Mouse (Mus musculus) liver, postnatal 0 days (tissue): ENCODE results near the gene Duoxa1. TPM values are rescaled to one million over a fixed set of nuclear protein-coding genes. Genes with fewer than 3 reads are reported as not detected.
A peak's percentile ranks its signal among the peaks of the same experiment; 100 is the strongest.

ENCODE experiments used
- ATAC-seq: fragments of 200-750 bp; cut with Nextera tagmentation; 2 replicates; pipeline ENCODE4 v1.8.0; 2017; ENCODE audit warnings: mild to moderate bottlenecking, moderate library complexity
- DNase-seq: peaks from one replicate; pipeline ENCODE4 v3.0.0-alpha.2; 2016
- H3K27ac ChIP-seq: fragments of 300-500 bp; sonication (generic); 2 replicates; pipeline ENCODE4 v1.5.1; 2014; ENCODE audit warnings: antibody characterized with exemption, moderate library complexity, mild to moderate bottlenecking, low read depth
- H3K27me3 ChIP-seq: fragments of 300-500 bp; sonication (generic); 2 replicates; pipeline ENCODE4 v1.6.1; 2014; ENCODE audit warnings: low read length, control low read depth, mixed read lengths; ENCODE audit not compliant: insufficient read depth
- H3K36me3 ChIP-seq: fragments of 300-500 bp; sonication (generic); replicated peaks from 2 replicates; pipeline ENCODE4 v1.6.1; 2014; ENCODE audit warnings: mild to moderate bottlenecking, control low read depth, low read length, moderate library complexity, mixed read lengths; ENCODE audit not compliant: insufficient read depth
- H3K4me1 ChIP-seq: fragments of 300-500 bp; sonication (generic); 2 replicates; pipeline ENCODE4 v1.6.1; 2014; ENCODE audit warnings: antibody characterized with exemption, mild to moderate bottlenecking, control low read depth; ENCODE audit not compliant: insufficient read depth
- H3K4me2 ChIP-seq: fragments of 300-500 bp; sonication (generic); 2 replicates; pipeline ENCODE4 v1.6.1; 2014; ENCODE audit warnings: low read depth, mild to moderate bottlenecking, low read length, moderate library complexity, mixed read lengths
- H3K4me3 ChIP-seq: fragments of 300-500 bp; sonication (generic); 2 replicates; pipeline ENCODE4 v1.5.1; 2014; ENCODE audit warnings: low read depth, low read length
- H3K9ac ChIP-seq: fragments of 300-500 bp; sonication (generic); replicated peaks from 2 replicates; pipeline ENCODE4 v1.6.1; 2014; ENCODE audit warnings: mild to moderate bottlenecking, moderate library complexity
- H3K9me3 ChIP-seq: fragments of 300-500 bp; sonication (generic); 2 replicates; pipeline ENCODE4 v1.6.1; 2016; ENCODE audit warnings: mild to moderate bottlenecking, control low read depth, low read length, mixed read lengths
- CTCF ChIP-seq: sonication (generic); IDR thresholded peaks from 2 replicates; pipeline ENCODE4 v1.5.1; 2016; ENCODE audit warnings: antibody characterized with exemption, low read depth
- EP300 ChIP-seq: IDR thresholded peaks from 2 replicates; pipeline ENCODE4 v1.6.1; 2016; ENCODE audit warnings: antibody characterized with exemption, low read depth, mild to moderate bottlenecking
- WGBS: fragments of 180-500 bp; shearing (Covaris S2); extraction: QIAGEN DNeasy Blood & Tissue Kit; methylation state at CpG from one replicate; pipeline ENCODE4 v1.1.7; 2014; ENCODE audit not compliant: insufficient replicate concordance; 5-methylcytosine and 5-hydroxymethylcytosine counted together
- polyA plus RNA-seq: library from polyadenylated mRNA; unstranded; fragments of >200 nt; fragmentation: Nextera tagmentation; extraction: Ambion mirVana; gene quantifications from 2 replicates; pipeline ENCODE4 v1.2.1, GENCODE M21; 2015

Gene Duoxa1
- polyA plus RNA-seq, 1 experiment from 2014 or later, result not detected

DNA sequence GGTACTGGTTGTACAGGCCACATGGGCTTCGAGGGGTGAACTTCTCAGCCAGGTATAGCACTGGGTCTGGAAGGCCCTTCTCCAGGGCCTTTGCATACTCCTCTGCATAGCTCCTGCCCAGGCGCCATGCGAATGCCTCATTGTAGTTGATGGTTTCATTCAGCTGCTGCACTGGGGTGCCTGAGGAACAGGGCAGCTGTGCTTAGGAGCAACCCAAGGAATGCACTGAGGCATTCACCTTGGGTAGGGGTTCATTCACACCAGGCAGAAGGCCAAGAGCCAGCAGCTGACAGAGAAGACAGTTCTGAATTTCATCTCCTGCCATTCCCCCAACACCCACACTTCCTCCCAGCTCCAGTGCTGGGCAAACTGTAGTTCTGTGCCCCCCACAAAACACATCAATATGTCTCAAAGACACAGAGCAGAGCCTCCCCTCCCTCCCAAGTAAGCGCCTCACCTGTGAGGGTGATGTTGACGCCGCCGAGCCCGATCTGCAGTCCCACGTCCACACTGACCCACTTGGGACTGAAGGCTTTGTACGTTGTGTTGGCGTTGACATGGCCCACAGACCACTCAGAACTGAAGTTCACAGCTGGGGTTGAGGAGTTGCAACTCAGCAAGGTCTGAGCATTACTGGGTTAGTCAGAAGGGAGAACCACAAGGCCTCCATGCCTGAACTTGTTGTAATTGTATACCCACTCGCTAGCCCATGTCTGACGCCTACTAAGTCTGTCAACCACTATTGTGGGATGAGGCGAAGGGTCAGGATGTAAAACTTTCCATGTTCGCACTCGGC is 8.2 kb downstream of the Duoxa1 start:
- Histone ChIP-seq H3K9me3 (no peaks in the 10 kb centered on the region), H3K4me2 (no peak overlapping the region), H3K27me3 (peaks cover 54% of the 10 kb centered on the region), H3K27ac (no peak overlapping the region), H3K9ac (no peak overlapping the region), H3K36me3 (no peaks in the 10 kb centered on the region), H3K4me1 (peaks cover 9% of the 10 kb centered on the region), H3K4me3 (no peak overlapping the region)
- ATAC-seq (no peak), DNase-seq (no peak)
- TF ChIP-seq EP300 (no peak), CTCF (no peak)
- WGBS, result 83% methylated on average over 16 of the region's 16 CpGs

DNA sequence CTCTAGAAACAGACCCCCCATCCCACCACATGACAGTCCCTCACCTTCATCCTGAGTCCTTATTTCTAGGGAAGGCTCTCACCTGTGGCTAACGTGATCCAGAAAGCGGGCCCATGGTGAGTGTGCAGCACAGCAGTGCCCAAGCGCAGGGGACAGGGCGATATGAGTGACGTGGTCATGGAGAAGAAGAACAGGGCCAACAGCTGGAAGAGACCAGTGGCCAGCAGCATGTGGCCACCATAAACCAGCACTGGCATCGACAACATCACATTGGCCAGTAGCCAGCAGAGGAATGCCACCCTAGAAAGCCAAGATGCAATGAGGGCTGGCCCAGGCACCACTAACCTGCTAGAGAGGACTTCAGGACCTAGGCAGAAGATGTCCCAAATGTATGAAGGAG is 9.0 kb downstream of the Duoxa1 start:
- no peak for DNase-seq
- H3K36me3 ChIP-seq, result no peaks in the 10 kb centered on the region
- no peak overlapping the region for H3K27ac ChIP-seq
- no peak overlapping the region for H3K4me3 ChIP-seq
- H3K9me3 ChIP-seq, result no peaks in the 10 kb centered on the region
- WGBS, result 91% methylated on average over 6 of the region's 6 CpGs
- H3K4me2 ChIP-seq, result no peak overlapping the region
- H3K4me1 ChIP-seq, result peaks cover 9% of the 10 kb centered on the region
- H3K9ac ChIP-seq, result no peak overlapping the region
- TF ChIP-seq CTCF, result no peak
- TF ChIP-seq EP300, result no peak
- H3K27me3 ChIP-seq, result peaks cover 62% of the 10 kb centered on the region
- ATAC-seq, result no peak

DNA sequence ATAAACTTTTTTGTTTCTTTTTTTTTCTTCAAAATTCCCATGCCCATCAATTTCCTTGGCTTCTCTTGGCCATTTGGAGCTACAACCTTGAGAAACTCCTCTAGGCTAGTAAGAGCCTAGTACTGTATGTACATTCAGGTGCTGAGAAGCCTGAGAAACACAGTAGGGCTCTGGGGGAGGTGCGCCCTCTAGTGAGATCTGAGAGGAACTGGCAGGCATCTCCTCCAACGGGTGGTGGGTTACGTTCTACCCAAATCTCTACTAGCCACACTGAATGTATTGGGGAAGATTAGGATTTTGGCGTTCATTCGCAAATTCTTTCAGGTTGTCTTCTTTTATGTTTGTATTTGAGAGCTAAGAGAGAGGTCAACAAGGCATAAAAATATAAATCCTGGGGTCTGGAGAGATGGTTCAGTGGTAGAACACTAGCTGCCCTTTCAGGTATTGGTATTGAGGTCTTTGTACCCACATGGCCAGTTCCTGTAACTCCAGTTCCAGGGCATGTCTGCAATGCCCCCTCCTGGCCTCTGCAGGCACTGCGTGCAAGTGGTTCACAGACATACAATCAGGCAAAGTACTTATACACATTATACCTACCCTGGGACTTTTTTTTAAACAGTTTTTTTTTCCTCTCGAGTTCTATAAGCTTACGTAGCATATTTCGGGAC is 10.8 kb downstream of the Duoxa1 start:
- Histone ChIP-seq H3K36me3 (no peaks in the 10 kb centered on the region), H3K27me3 (peaks cover 69% of the 10 kb centered on the region), H3K4me1 (peaks cover 9% of the 10 kb centered on the region), H3K9ac (no peak overlapping the region), H3K4me2 (no peak overlapping the region), H3K27ac (no peak overlapping the region), H3K4me3 (no peak overlapping the region), H3K9me3 (no peaks in the 10 kb centered on the region)
- TF ChIP-seq EP300, result no peak
- TF ChIP-seq CTCF, result peak; percentile 74
- 6% methylated on average over 9 of the region's 9 CpGs for WGBS
- DNase-seq, result peak; percentile 79
- ATAC-seq, result peak; percentile 83

DNA sequence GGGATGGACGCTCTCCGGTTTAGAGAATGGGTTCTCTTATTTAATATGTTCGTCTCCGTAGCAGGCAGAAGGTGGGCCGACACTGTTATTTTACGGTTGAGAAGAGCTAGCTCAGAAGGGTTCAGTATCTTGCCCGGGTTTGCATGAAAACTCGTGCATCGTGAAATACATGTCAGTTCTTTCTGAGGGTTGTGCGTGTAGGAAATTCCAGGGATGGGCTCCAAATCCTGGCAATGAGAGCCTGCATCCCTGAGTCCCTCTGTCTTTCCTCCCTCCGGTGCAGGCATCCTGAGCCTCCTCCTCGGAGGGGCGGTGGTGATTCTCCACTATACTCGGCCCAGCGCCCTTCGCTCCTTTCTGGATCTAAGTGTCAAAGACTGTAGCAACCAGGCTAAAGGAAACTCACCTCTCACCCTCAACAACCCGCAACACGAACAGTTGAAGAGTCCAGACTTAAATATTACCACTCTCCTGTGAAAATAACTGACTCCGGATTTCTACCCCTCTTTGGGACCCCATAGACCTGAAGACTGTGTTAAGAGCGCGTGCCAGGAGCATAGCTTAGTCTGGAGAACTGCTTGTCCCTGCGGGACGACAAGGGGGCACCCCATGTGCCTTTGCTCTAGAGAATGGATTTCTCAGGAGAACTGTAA is 11.5 kb downstream of the Duoxa1 start:
- Histone ChIP-seq H3K9me3 (no peaks in the 10 kb centered on the region), H3K36me3 (no peaks in the 10 kb centered on the region), H3K9ac (no peak overlapping the region), H3K4me3 (0 out of 2 replicates have a peak overlapping the region, but pooled peaks have one; percentile 3), H3K27me3 (peaks cover 71% of the 10 kb centered on the region), H3K4me2 (peak overlapping the region; percentile 52), H3K4me1 (peaks cover 9% of the 10 kb centered on the region), H3K27ac (no peak overlapping the region)
- TF ChIP-seq EP300, result no peak
- TF ChIP-seq CTCF, result no peak
- DNase-seq, result no peak
- ATAC-seq, result no peak
- WGBS, result 9% methylated on average over 23 of the region's 23 CpGs

DNA sequence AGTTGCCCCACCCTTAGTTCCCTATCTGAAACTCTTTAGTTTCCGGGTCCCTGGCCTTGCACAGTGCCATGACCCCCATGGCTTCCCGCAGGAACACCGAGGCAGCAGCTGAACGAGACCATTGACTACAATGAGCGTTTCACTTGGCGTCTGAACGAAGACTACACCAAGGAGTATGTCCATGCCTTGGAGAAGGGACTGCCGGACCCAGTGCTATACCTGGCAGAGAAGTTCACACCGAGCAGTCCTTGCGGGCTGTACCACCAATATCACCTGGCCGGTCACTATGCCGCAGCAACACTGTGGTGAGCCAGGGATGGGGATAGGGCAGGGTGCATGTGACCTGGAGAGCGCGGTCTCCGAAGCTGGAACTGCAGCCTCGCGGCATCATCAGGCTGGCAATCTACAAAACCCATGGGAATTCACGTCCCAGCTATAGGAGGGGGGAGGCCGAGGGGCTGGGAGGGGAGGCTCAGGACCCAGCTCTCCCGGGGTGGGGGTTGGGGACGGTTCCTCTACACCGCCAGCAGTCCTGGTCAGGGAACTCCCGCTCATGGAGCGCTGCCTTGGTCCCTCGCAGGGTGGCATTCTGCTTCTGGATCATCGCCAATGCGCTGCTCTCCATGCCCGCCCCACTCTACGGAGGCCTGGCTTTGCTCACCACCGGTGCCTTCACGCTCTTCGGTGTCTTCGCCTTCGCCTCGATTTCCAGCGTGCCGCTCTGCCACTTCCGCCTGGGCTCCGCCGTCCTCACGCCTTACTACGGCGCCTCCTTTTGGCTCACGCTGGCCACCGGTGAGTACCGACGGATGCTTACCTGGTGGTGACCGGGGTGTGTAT is 12.2 kb downstream of the Duoxa1 start:
- 2% methylated on average over 47 of the region's 48 CpGs for WGBS

More for the DNA sequence above, 12.2 kb downstream of the Duoxa1 start:
- Histone ChIP-seq H3K36me3 (no peaks in the 10 kb centered on the region), H3K9ac (no peak overlapping the region), H3K4me2 (peak overlapping the region; percentile 52), H3K4me1 (peaks cover 9% of the 10 kb centered on the region), H3K4me3 (peak overlapping the region; percentile 3; the same call in 1 of the 2 replicates), H3K27me3 (peaks cover 69% of the 10 kb centered on the region), H3K9me3 (no peaks in the 10 kb centered on the region), H3K27ac (no peak overlapping the region)
- TF ChIP-seq EP300 (no peak), CTCF (no peak)
- 0 out of 2 replicates have a peak, but pooled peaks have one; percentile 16 for ATAC-seq
- peak; percentile 29 for DNase-seq
